10 mouse cellular contexts compared by ENCODE assay signal in genomic region chr10:53414092-53415085, GRCm38 (mm10). TPM values are rescaled to one million over a fixed set of nuclear protein-coding genes. Genes with fewer than 3 reads are reported as not detected.
A peak's percentile ranks its signal among the peaks of the same experiment; 100 is the strongest.
DNase-seq lines count a peak whose midpoint lies in the region; ATAC-seq and TF ChIP-seq lines count a peak whose summit lies in the region.
"Had no signal": no experiment of that assay in that cellular context is flagged by ENCODE, and none has a peak within 500 bp of the region (broad histone marks: within the 10 kb centered on the region; RNA-seq: fewer than 3 reads in every experiment).

No protein-coding gene starts in this region.

- no peak overlapping the region for H3K9ac ChIP-seq in kidney, embryonic 16.5 days (replicated peaks; ENCODE audit: low read length)
- no peak overlapping the region for H3K9ac ChIP-seq in embryonic facial prominence, embryonic 13.5 days
- H3K9ac ChIP-seq in limb, embryonic 15.5 days: no peak overlapping the region
- no peak overlapping the region for H3K9ac ChIP-seq in midbrain, embryonic 16.5 days (ENCODE audit: low read depth, low read length)
- H3K9ac ChIP-seq: neural tube, embryonic 12.5 days had no signal

- no peaks in the 10 kb centered on the region for H3K36me3 ChIP-seq in kidney, embryonic 16.5 days (ENCODE audit: insufficient read depth, low read length)
- no peaks in the 10 kb centered on the region for H3K36me3 ChIP-seq in embryonic facial prominence, embryonic 13.5 days
- H3K36me3 ChIP-seq in limb, embryonic 15.5 days: no peaks in the 10 kb centered on the region
- H3K36me3 ChIP-seq in midbrain, embryonic 16.5 days (ENCODE audit: control insufficient read depth, insufficient read depth, low read length): no peaks in the 10 kb centered on the region
- H3K36me3 ChIP-seq: neural tube, embryonic 12.5 days had no signal

- no peak for TF ChIP-seq CTCF in cerebellum, adult 2 months (IDR thresholded peaks at IDR 0.05; ENCODE audit: borderline replicate concordance, insufficient read depth, low read depth, low read length)

- H3K4me2 ChIP-seq in kidney, embryonic 16.5 days (replicated peaks; ENCODE audit: low read depth, low read length): no peak overlapping the region
- H3K4me2 ChIP-seq in embryonic facial prominence, embryonic 13.5 days: 0 out of 2 replicates have a peak overlapping the region, but pooled peaks have one; percentile 23
- no peak overlapping the region for H3K4me2 ChIP-seq in limb, embryonic 15.5 days
- H3K4me2 ChIP-seq in midbrain, embryonic 16.5 days (ENCODE audit: low read length): no peak overlapping the region
- H3K4me2 ChIP-seq: neural tube, embryonic 12.5 days had no signal

- no peak for DNase-seq in kidney, adult 9 months
- no peak for DNase-seq in adrenal gland, adult (ENCODE audit: inconsistent age in 2 of 2, low spot score in 1 of 2)
- DNase-seq in adrenal gland, adult 8-10 months: no peak
- DNase-seq in cerebellum, adult 2 months: no peak
- DNase-seq: cerebellum, adult 8-10 months had no signal

- H3K4me3 ChIP-seq in kidney, embryonic 16.5 days (ENCODE audit: low read length): no peak overlapping the region
- H3K4me3 ChIP-seq in embryonic facial prominence, embryonic 13.5 days: no peak overlapping the region
- H3K4me3 ChIP-seq in limb, embryonic 15.5 days: no peak overlapping the region
- H3K4me3 ChIP-seq in midbrain, embryonic 16.5 days (ENCODE audit: low read depth, low read length): no peak overlapping the region
- H3K4me3 ChIP-seq in cerebellum, adult 2 months (replicated peaks; ENCODE audit: insufficient read depth, low read depth, low read length): no peak overlapping the region
- H3K4me3 ChIP-seq: neural tube, embryonic 12.5 days had no signal

- no peaks in the 10 kb centered on the region for H3K27me3 ChIP-seq in kidney, embryonic 16.5 days (ENCODE audit: insufficient read depth, low read length)
- no peaks in the 10 kb centered on the region for H3K27me3 ChIP-seq in embryonic facial prominence, embryonic 13.5 days
- no peaks in the 10 kb centered on the region for H3K27me3 ChIP-seq in limb, embryonic 15.5 days
- H3K27me3 ChIP-seq in midbrain, embryonic 16.5 days (ENCODE audit: control insufficient read depth, insufficient read depth, low read depth, low read length): no peaks in the 10 kb centered on the region
- H3K27me3 ChIP-seq in cerebellum, adult 2 months (ENCODE audit: control insufficient read depth, insufficient read depth, low read length): no peaks in the 10 kb centered on the region
- H3K27me3 ChIP-seq: neural tube, embryonic 12.5 days had no signal

- peak overlapping the region; percentile 68 for H3K27ac ChIP-seq in kidney, embryonic 16.5 days (ENCODE audit: low read length)
- H3K27ac ChIP-seq in embryonic facial prominence, embryonic 13.5 days: peak overlapping the region; percentile 72; the same call in 1 of the 2 replicates
- H3K27ac ChIP-seq in limb, embryonic 15.5 days: peak overlapping the region; percentile 59
- H3K27ac ChIP-seq in midbrain, embryonic 16.5 days (ENCODE audit: low read length): peak overlapping the region; percentile 58; the same call in 1 of the 2 replicates
- H3K27ac ChIP-seq in cerebellum, adult 2 months (ENCODE audit: insufficient read depth, low read length): no peak overlapping the region
- H3K27ac ChIP-seq: neural tube, embryonic 12.5 days had no signal

- H3K4me1 ChIP-seq in kidney, embryonic 16.5 days (ENCODE audit: insufficient read depth, low read length): peaks cover 16% of the 10 kb centered on the region
- peaks cover 21% of the 10 kb centered on the region for H3K4me1 ChIP-seq in embryonic facial prominence, embryonic 13.5 days
- H3K4me1 ChIP-seq in limb, embryonic 15.5 days: peaks cover 14% of the 10 kb centered on the region
- peaks cover 8% of the 10 kb centered on the region for H3K4me1 ChIP-seq in midbrain, embryonic 16.5 days (ENCODE audit: control insufficient read depth, insufficient read depth, low read length)
- no peaks in the 10 kb centered on the region for H3K4me1 ChIP-seq in cerebellum, adult 2 months (ENCODE audit: control insufficient read depth, insufficient read depth, low read length)

- 42% methylated on average over 6 of the region's 6 CpGs for WGBS in kidney, embryonic 16.5 days
- 28% methylated on average over 6 of the region's 6 CpGs for WGBS in embryonic facial prominence, embryonic 13.5 days
- 35% methylated on average over 6 of the region's 6 CpGs for WGBS in limb, embryonic 15.5 days
- 29% methylated on average over 6 of the region's 6 CpGs for WGBS in midbrain, embryonic 16.5 days
- WGBS in cerebellum, adult 2 months: 56% methylated on average over 6 of the region's 6 CpGs

- no peak for TF ChIP-seq POLR2A in cerebellum, adult 2 months (IDR thresholded peaks at IDR 0.05; ENCODE audit: borderline replicate concordance, insufficient read depth, low read length)

- no peaks in the 10 kb centered on the region for H3K9me3 ChIP-seq in kidney, embryonic 16.5 days (ENCODE audit: low read length)
- no peaks in the 10 kb centered on the region for H3K9me3 ChIP-seq in embryonic facial prominence, embryonic 13.5 days
- H3K9me3 ChIP-seq in limb, embryonic 15.5 days: no peaks in the 10 kb centered on the region
- H3K9me3 ChIP-seq in midbrain, embryonic 16.5 days (replicated peaks; ENCODE audit: control insufficient read depth, low read length, poor library complexity, severe bottlenecking): no peaks in the 10 kb centered on the region
- H3K9me3 ChIP-seq: neural tube, embryonic 12.5 days had no signal

- 0 out of 2 replicates have a peak, but pooled peaks have one; percentile 53 for ATAC-seq in kidney, embryonic 16.5 days (ENCODE audit: low FRiP score, low TSS enrichment)
- no peak for ATAC-seq in embryonic facial prominence, embryonic 13.5 days (ENCODE audit: insufficient number of reproducible peaks, insufficient read depth, low FRiP score, low TSS enrichment, low read depth)
- no peak for ATAC-seq in limb, embryonic 15.5 days (ENCODE audit: insufficient number of reproducible peaks, low FRiP score, low TSS enrichment, low read depth)
- peak; percentile 71 for ATAC-seq in midbrain, embryonic 16.5 days

RNA-seq across cellular contexts. Expression of gene Cep85l, which starts 34.6 kb away (rescaled TPM):
- polyA plus RNA-seq in kidney, embryonic 16.5 days (2015; fragmentation: Nextera tagmentation; extraction: Ambion mirVana): 2.8 and 3.0 TPM in 2 replicates
- 6.5 and 7.2 TPM in 2 replicates for polyA plus RNA-seq in embryonic facial prominence, embryonic 13.5 days (2015; fragmentation: Nextera tagmentation; extraction: Ambion mirVana)
- 5.9 and 6.8 TPM in 2 replicates for polyA plus RNA-seq in limb, embryonic 15.5 days (2015; fragmentation: Nextera tagmentation; extraction: Ambion mirVana)
- polyA plus RNA-seq in midbrain, embryonic 16.5 days (2015; fragmentation: Nextera tagmentation; extraction: Ambion mirVana): 3.9 TPM in 2 replicates
- total RNA-seq in adrenal gland, adult 8-10 months (2022): 10 to 100 TPM in 2 of 4 experiments, 1 to 10 TPM in 2; 7.5 to 15.7 (median 11.4) TPM
- 8.9 and 9.5 TPM in 2 replicates for polyA plus RNA-seq in cerebellum, adult 2 months (2012; rRNA removed)

Comparison
In these comparisons a context has a peak if more than half of its experiments do, and no peak if none do; other contexts are left out.
1. ATAC-seq: peak in kidney, embryonic 16.5 days (single experiment) and midbrain, embryonic 16.5 days (single experiment); none in embryonic facial prominence, embryonic 13.5 days (single experiment) and limb, embryonic 15.5 days (single experiment).